In genomic region chr11:100710977-100711376, GRCm38 (mm10) we compare ENCODE assay signal across 12 mouse cellular contexts. TPM values are rescaled to one million over a fixed set of nuclear protein-coding genes. Genes with fewer than 3 reads are reported as not detected.
DNase-seq lines count a peak whose midpoint lies in the region; ATAC-seq and TF ChIP-seq lines count a peak whose summit lies in the region.
"Had no signal": no experiment of that assay in that cellular context is flagged by ENCODE, and none has a peak within 500 bp of the region (broad histone marks: within the 10 kb centered on the region; RNA-seq: fewer than 3 reads in every experiment).

No protein-coding gene starts in this region.

- peaks cover 59% of the 10 kb centered on the region for H3K36me3 ChIP-seq in hindbrain, embryonic 13.5 days
- peaks cover 65% of the 10 kb centered on the region for H3K36me3 ChIP-seq in hindbrain, embryonic 10.5 days
- peaks cover 81% of the 10 kb centered on the region for H3K36me3 ChIP-seq in G1E (replicated peaks)
- peaks cover 44% of the 10 kb centered on the region for H3K36me3 ChIP-seq in forebrain, postnatal 0 days (ENCODE audit: insufficient read depth)
- H3K36me3 ChIP-seq in midbrain, embryonic 15.5 days (replicated peaks), result peaks cover 39% of the 10 kb centered on the region

- H3K4me3 ChIP-seq in hindbrain, embryonic 13.5 days, result peak overlapping the region; percentile 98; the same call in 1 of the 2 replicates
- no peak overlapping the region for H3K4me3 ChIP-seq in hindbrain, embryonic 10.5 days
- H3K4me3 ChIP-seq in G1E (ENCODE audit: low read depth, low read length), result peak overlapping the region; percentile 92; the same call in 1 of the 2 replicates
- no peak overlapping the region for H3K4me3 ChIP-seq in forebrain, postnatal 0 days (ENCODE audit: low read depth, low read length)
- H3K4me3 ChIP-seq in midbrain, embryonic 15.5 days, result peak overlapping the region; percentile 90; the same call in 1 of the 2 replicates

- H3K27me3 ChIP-seq in hindbrain, embryonic 13.5 days, result no peaks in the 10 kb centered on the region
- no peaks in the 10 kb centered on the region for H3K27me3 ChIP-seq in hindbrain, embryonic 10.5 days (ENCODE audit: insufficient read depth, poor library complexity, severe bottlenecking)
- no peaks in the 10 kb centered on the region for H3K27me3 ChIP-seq in G1E (ENCODE audit: insufficient read depth, low read length)
- no peaks in the 10 kb centered on the region for H3K27me3 ChIP-seq in forebrain, postnatal 0 days (ENCODE audit: insufficient read depth, low read length)
- H3K27me3 ChIP-seq in midbrain, embryonic 15.5 days (replicated peaks), result no peaks in the 10 kb centered on the region

- no peaks in the 10 kb centered on the region for H3K9me3 ChIP-seq in hindbrain, embryonic 13.5 days
- H3K9me3 ChIP-seq in hindbrain, embryonic 10.5 days, result no peaks in the 10 kb centered on the region
- H3K9me3 ChIP-seq in G1E (replicated peaks), result no peaks in the 10 kb centered on the region
- no peaks in the 10 kb centered on the region for H3K9me3 ChIP-seq in forebrain, postnatal 0 days (ENCODE audit: low read length)
- H3K9me3 ChIP-seq in midbrain, embryonic 15.5 days, result no peaks in the 10 kb centered on the region

- no peak for ATAC-seq in hindbrain, embryonic 13.5 days (ENCODE audit: low FRiP score)
- no peak for ATAC-seq in G1E (ENCODE audit: extremely low read depth, insufficient number of reproducible peaks, low FRiP score, poor library complexity, severe bottlenecking)
- ATAC-seq in forebrain, postnatal 0 days, result no peak
- no peak for ATAC-seq in midbrain, embryonic 15.5 days (replicated peaks)

- WGBS in hindbrain, embryonic 13.5 days, result 89% methylated on average over 4 of the region's 4 CpGs
- 87% methylated on average over 4 of the region's 4 CpGs for WGBS in hindbrain, embryonic 10.5 days
- 90% methylated on average over 4 of the region's 4 CpGs for WGBS in forebrain, postnatal 0 days
- WGBS in midbrain, embryonic 15.5 days, result 87% methylated on average over 4 of the region's 4 CpGs

- H3K4me2 ChIP-seq in hindbrain, embryonic 13.5 days, result peak overlapping the region; percentile 67; the same call in 1 of the 2 replicates
- peak overlapping the region; percentile 82; the same call in 1 of the 2 replicates for H3K4me2 ChIP-seq in forebrain, postnatal 0 days (ENCODE audit: low read depth)
- peak overlapping the region; percentile 84; the same call in 1 of the 2 replicates for H3K4me2 ChIP-seq in midbrain, embryonic 15.5 days

- no peak overlapping the region for H3K27ac ChIP-seq in hindbrain, embryonic 13.5 days
- no peak overlapping the region; the same call in 1 of the 2 replicates for H3K27ac ChIP-seq in hindbrain, embryonic 10.5 days
- H3K27ac ChIP-seq in forebrain, postnatal 0 days (ENCODE audit: low read depth, low read length), result no peak overlapping the region
- no peak overlapping the region for H3K27ac ChIP-seq in midbrain, embryonic 15.5 days

- peak overlapping the region; percentile 95; the same call in 1 of the 2 replicates for H3K9ac ChIP-seq in hindbrain, embryonic 13.5 days
- H3K9ac ChIP-seq in forebrain, postnatal 0 days, result peak overlapping the region; percentile 91; the same call in 1 of the 2 replicates
- peak overlapping the region; percentile 83 for H3K9ac ChIP-seq in midbrain, embryonic 15.5 days

- TF ChIP-seq CTCF in G1E (IDR thresholded peaks at IDR 0.05; ENCODE audit: low read depth, low read length), result no peak
- no peak for TF ChIP-seq CTCF in forebrain, postnatal 0 days (IDR thresholded peaks at IDR 0.05; ENCODE audit: low read depth)

- no peak for DNase-seq in hindbrain, embryonic 10.5 days (ENCODE audit: low spot score)
- no peak for DNase-seq in G1E (ENCODE audit: low spot score)
- no peak for DNase-seq in forebrain, postnatal 0 days
- DNase-seq in right cerebral cortex, postnatal 4 days, result no peak
- no peak for DNase-seq in urinary bladder, adult 18-20 months (ENCODE audit: low spot score in 2 of 2)
- no peak for DNase-seq in adrenal gland, postnatal 4 days (ENCODE audit: low spot score in 2 of 2)
- DNase-seq: lung, adult 18-20 months; thymus, adult 2 months had no signal

- H3K4me1 ChIP-seq in hindbrain, embryonic 13.5 days (replicated peaks), result peaks cover 32% of the 10 kb centered on the region
- peaks cover 54% of the 10 kb centered on the region for H3K4me1 ChIP-seq in hindbrain, embryonic 10.5 days (replicated peaks)
- H3K4me1 ChIP-seq in G1E (ENCODE audit: insufficient read depth, low read depth, low read length), result peaks cover 58% of the 10 kb centered on the region
- peaks cover 16% of the 10 kb centered on the region for H3K4me1 ChIP-seq in forebrain, postnatal 0 days (ENCODE audit: insufficient read depth)
- H3K4me1 ChIP-seq in midbrain, embryonic 15.5 days, result peaks cover 21% of the 10 kb centered on the region

RNA-seq across cellular contexts. Expression of gene Kat2a, which starts 1.3 kb away (rescaled TPM):
- polyA plus RNA-seq in hindbrain, embryonic 13.5 days (2015; fragmentation: Nextera tagmentation; extraction: Ambion mirVana), result 47.4 and 48.0 TPM in 2 replicates
- 70.8 and 71.3 TPM in 2 replicates for polyA plus RNA-seq in hindbrain, embryonic 10.5 days (2016; fragmentation: Nextera tagmentation; extraction: Ambion mirVana)
- 46.8 and 47.0 TPM in 2 replicates for total RNA-seq in G1E (2014; fragmentation: Nextera tagmentation)
- 17.9 and 18.8 TPM in 2 replicates for total RNA-seq in G1E (2017)
- polyA plus RNA-seq in G1E (2012), result 93.4 and 94.2 TPM in 2 replicates
- 41.9 and 42.8 TPM in 2 replicates for total RNA-seq in forebrain, postnatal 0 days (2014; rRNA removed)
- 59.9 and 67.0 TPM in 2 replicates for polyA plus RNA-seq in forebrain, postnatal 0 days (2015; fragmentation: Nextera tagmentation; extraction: Ambion mirVana)
- 67.2 and 70.2 TPM in 2 replicates for polyA plus RNA-seq in midbrain, embryonic 15.5 days (2015; fragmentation: Nextera tagmentation; extraction: Ambion mirVana)
- total RNA-seq in adrenal gland, postnatal 4 days (2021), result 10 to 100 TPM; 54.4 to 56.9 TPM

RNA-seq across cellular contexts. Expression of gene Hspb9, which starts 2.7 kb away (rescaled TPM):
- polyA plus RNA-seq in hindbrain, embryonic 13.5 days (2015; fragmentation: Nextera tagmentation; extraction: Ambion mirVana), result 0.43 TPM in 1 of 2 replicates, not detected in the other
- polyA plus RNA-seq in hindbrain, embryonic 10.5 days (2016; fragmentation: Nextera tagmentation; extraction: Ambion mirVana), result 0.25 and 0.35 TPM in 2 replicates
- total RNA-seq in G1E (2014; fragmentation: Nextera tagmentation) (2.4 TPM in 1 of 2 replicates, not detected in the other), G1E (2017) (0.22 and 0.35 TPM in 2 replicates)
- polyA plus RNA-seq in G1E (2012), result 0.55 and 0.61 TPM in 2 replicates
- total RNA-seq in forebrain, postnatal 0 days (2014; rRNA removed), result not detected in 2 replicates
- polyA plus RNA-seq in forebrain, postnatal 0 days (2015; fragmentation: Nextera tagmentation; extraction: Ambion mirVana), result 0.21 and 0.22 TPM in 2 replicates
- not detected in 2 replicates for polyA plus RNA-seq in midbrain, embryonic 15.5 days (2015; fragmentation: Nextera tagmentation; extraction: Ambion mirVana)
- 1 to 10 TPM in 1 of 2 experiments, under 1 TPM in 1; 0.51 to 1.0 TPM for total RNA-seq in adrenal gland, postnatal 4 days (2021)
- total RNA-seq: common myeloid progenitor, adult 5-6 weeks had no signal
- polyA plus RNA-seq: heart, postnatal 0 days had no signal

RNA-seq across cellular contexts. Expression of gene Dhx58, which starts 6.9 kb away (rescaled TPM):
- polyA plus RNA-seq in hindbrain, embryonic 13.5 days (2015; fragmentation: Nextera tagmentation; extraction: Ambion mirVana), result 2.7 and 3.0 TPM in 2 replicates
- polyA plus RNA-seq in hindbrain, embryonic 10.5 days (2016; fragmentation: Nextera tagmentation; extraction: Ambion mirVana), result 1.9 and 2.9 TPM in 2 replicates
- total RNA-seq in G1E (2014; fragmentation: Nextera tagmentation) (1.4 and 2.0 TPM in 2 replicates), G1E (2017) (4.2 and 4.7 TPM in 2 replicates)
- polyA plus RNA-seq in G1E (2012), result 2.6 TPM in 2 replicates
- total RNA-seq in forebrain, postnatal 0 days (2014; rRNA removed), result 0.69 and 2.3 TPM in 2 replicates
- 1.0 and 1.5 TPM in 2 replicates for polyA plus RNA-seq in forebrain, postnatal 0 days (2015; fragmentation: Nextera tagmentation; extraction: Ambion mirVana)
- 3.5 TPM in 2 replicates for polyA plus RNA-seq in midbrain, embryonic 15.5 days (2015; fragmentation: Nextera tagmentation; extraction: Ambion mirVana)
- 10 to 100 TPM; 12.6 to 14.2 TPM for total RNA-seq in adrenal gland, postnatal 4 days (2021)

RNA-seq across cellular contexts. Expression of gene Zfp385c, which starts 18.7 kb away (rescaled TPM):
- polyA plus RNA-seq in hindbrain, embryonic 13.5 days (2015; fragmentation: Nextera tagmentation; extraction: Ambion mirVana), result 0.13 and 0.40 TPM in 2 replicates
- polyA plus RNA-seq in hindbrain, embryonic 10.5 days (2016; fragmentation: Nextera tagmentation; extraction: Ambion mirVana), result 0.26 and 0.68 TPM in 2 replicates
- total RNA-seq in G1E (2014; fragmentation: Nextera tagmentation) (not detected in 2 replicates), G1E (2017) (0.11 and 0.23 TPM in 2 replicates)
- not detected in 2 replicates for polyA plus RNA-seq in G1E (2012)
- 1.7 and 2.0 TPM in 2 replicates for total RNA-seq in forebrain, postnatal 0 days (2014; rRNA removed)
- 0.40 and 1.0 TPM in 2 replicates for polyA plus RNA-seq in forebrain, postnatal 0 days (2015; fragmentation: Nextera tagmentation; extraction: Ambion mirVana)
- polyA plus RNA-seq in midbrain, embryonic 15.5 days (2015; fragmentation: Nextera tagmentation; extraction: Ambion mirVana), result 0.70 and 0.99 TPM in 2 replicates
- under 1 TPM; 0.59 to 0.64 TPM for total RNA-seq in adrenal gland, postnatal 4 days (2021)
- total RNA-seq: common myeloid progenitor, adult 5-6 weeks had no signal

RNA-seq across cellular contexts. Expression of gene Rab5c, which starts 27.0 kb away (rescaled TPM):
- polyA plus RNA-seq in hindbrain, embryonic 13.5 days (2015; fragmentation: Nextera tagmentation; extraction: Ambion mirVana), result 28.2 and 29.0 TPM in 2 replicates
- 16.8 and 37.2 TPM in 2 replicates for polyA plus RNA-seq in hindbrain, embryonic 10.5 days (2016; fragmentation: Nextera tagmentation; extraction: Ambion mirVana)
- total RNA-seq in G1E (2014; fragmentation: Nextera tagmentation) (181 and 202 TPM in 2 replicates), G1E (2017) (153 and 173 TPM in 2 replicates)
- polyA plus RNA-seq in G1E (2012), result 362 and 429 TPM in 2 replicates
- 208 and 211 TPM in 2 replicates for total RNA-seq in forebrain, postnatal 0 days (2014; rRNA removed)
- 34.9 and 37.8 TPM in 2 replicates for polyA plus RNA-seq in forebrain, postnatal 0 days (2015; fragmentation: Nextera tagmentation; extraction: Ambion mirVana)
- polyA plus RNA-seq in midbrain, embryonic 15.5 days (2015; fragmentation: Nextera tagmentation; extraction: Ambion mirVana), result 39.3 and 40.9 TPM in 2 replicates
- total RNA-seq in adrenal gland, postnatal 4 days (2021), result 100 to 1,000 TPM; 171 to 182 TPM

Comparison
In these comparisons a context has a peak if more than half of its experiments do, and no peak if none do; other contexts are left out.
1. H3K4me3 ChIP-seq: peak in hindbrain, embryonic 13.5 days (single experiment), G1E (single experiment) and midbrain, embryonic 15.5 days (single experiment); none in hindbrain, embryonic 10.5 days (single experiment) and forebrain, postnatal 0 days (single experiment).
2. Peak in every context shown above with its lines, with median percentiles within 50 percentile points of each other: H3K4me2 ChIP-seq and H3K9ac ChIP-seq.